Mouse (Mus musculus): ENCODE results near the gene Syngr2.

DNA sequence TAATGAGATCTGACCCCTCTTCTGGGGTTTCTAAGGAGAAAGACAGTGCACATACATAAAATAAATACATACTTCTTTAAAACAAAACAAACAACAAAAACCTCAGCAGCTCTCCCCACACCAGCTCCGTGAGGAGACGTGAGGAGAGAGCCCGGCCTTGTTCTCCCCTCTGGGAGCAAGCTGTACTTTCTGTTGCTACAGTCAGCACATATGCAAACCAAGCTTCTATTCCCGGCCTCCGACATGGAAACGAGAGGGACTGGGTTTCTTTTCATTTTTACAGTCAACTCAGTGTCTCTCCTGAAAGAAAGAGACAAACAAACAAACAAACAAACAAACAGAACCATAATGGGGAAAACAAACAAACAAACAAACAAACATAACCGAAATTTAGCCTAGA lies 9.4 kb upstream of the Syngr2 start:
- TF ChIP-seq CTCF (IDR thresholded peaks at IDR 0.05; ENCODE audit: control insufficient read depth, insufficient read depth, low read length) (no peak), POLR2A (IDR thresholded peaks at IDR 0.05; ENCODE audit: borderline replicate concordance, control insufficient read depth, low read depth, low read length) (no peak)
